Mouse (Mus musculus) thymus, adult 2 months (tissue): ENCODE measurements around the gene Rab39.

Experiments used
- CTCF ChIP-seq: fragments of 200-500 bp; IDR thresholded peaks from 2 replicates; pipeline ENCODE4 v1.5.1; 2012; ENCODE audit warnings: mild to moderate bottlenecking, control low read depth, low read length, moderate library complexity, borderline replicate concordance; ENCODE audit not compliant: control insufficient read depth, poor library complexity, insufficient read depth; ENCODE audit errors: extremely low read depth
- POLR2A ChIP-seq: fragments of 200-500 bp; IDR thresholded peaks from 2 replicates; pipeline ENCODE4 v1.6.1; 2012; ENCODE audit warnings: mild to moderate bottlenecking, low read length, control low read depth, moderate library complexity; ENCODE audit not compliant: control insufficient read depth, poor library complexity, insufficient read depth; ENCODE audit errors: extremely low read depth

DNA sequence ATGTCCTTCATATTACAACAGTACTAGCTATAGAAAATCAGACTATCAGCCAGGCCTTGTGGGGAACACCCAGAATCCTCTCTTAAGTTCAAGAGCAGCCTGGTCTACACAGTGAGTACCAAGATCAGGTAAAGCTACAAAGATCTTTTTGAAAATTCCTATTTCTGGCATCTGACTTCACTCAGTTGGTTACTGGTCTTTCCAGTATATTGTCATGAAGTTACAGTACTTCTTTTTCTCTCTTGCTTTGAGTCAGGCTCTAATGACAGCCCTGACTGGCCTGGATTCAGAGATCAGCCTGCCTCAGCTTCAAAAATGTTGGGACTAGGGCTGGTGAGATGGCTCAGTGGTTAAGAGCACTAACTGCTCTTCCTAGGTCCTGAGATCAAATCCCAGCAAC, 40.6 kb downstream of the Rab39 start:
- no peak for TF ChIP-seq POLR2A
- no peak for TF ChIP-seq CTCF
